Mouse (Mus musculus): ENCODE measurements around the gene Kpnb1. TPM values are rescaled to one million over a fixed set of nuclear protein-coding genes. Genes with fewer than 3 reads are reported as not detected.

Gene Kpnb1
- 10 to 100 TPM; 30.6 to 31.8 TPM for polyA plus RNA-seq (2017; shearing (Covaris generic))

DNA sequence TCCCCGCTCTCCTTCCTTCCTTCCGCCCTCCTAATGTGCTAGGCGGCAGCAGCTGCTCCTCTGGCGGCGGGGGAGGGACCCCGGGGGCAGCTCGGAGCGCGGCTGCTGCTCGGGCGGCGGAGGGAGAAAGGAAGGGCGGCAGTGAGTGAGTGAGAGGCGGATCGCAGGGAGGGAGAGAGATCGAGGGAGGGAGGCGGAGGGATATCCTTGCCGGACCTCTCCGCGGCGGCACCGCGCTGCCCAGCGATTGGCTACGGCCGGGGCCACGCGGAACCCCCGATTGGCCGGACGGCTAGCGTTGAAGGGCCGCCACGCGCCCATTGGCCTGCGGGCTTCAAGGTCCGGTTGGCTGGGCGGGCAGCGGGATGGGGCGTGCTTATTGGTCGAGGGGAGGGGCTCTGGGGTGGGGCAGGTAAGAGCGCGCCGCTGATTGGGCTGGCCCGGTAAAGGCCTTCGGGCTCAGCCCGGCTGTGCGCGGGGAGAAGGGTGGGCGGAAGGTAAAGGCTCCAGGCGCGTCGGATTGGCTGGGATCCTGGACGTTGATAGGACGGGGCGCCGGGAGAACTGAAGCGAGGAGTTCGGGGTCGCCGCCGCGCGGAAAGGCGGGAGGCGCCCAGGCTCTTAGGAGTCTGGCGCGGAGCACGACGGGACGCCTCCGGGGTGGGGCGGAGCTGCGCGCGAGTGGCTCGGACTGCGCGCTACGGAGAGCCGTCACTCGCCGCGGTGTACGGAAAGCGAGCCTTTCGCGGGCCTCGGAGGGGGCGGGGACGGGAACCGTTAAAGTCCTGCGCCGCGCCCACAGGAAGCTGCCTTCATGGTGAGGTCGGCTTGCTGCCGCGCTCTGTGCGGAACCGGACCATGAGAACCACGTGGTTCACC, at the start of gene Kpnb1:
TSS of gene Kpnb1 (minus strand) at position 118 of the 879 bp plus-strand sequence.

DNA sequence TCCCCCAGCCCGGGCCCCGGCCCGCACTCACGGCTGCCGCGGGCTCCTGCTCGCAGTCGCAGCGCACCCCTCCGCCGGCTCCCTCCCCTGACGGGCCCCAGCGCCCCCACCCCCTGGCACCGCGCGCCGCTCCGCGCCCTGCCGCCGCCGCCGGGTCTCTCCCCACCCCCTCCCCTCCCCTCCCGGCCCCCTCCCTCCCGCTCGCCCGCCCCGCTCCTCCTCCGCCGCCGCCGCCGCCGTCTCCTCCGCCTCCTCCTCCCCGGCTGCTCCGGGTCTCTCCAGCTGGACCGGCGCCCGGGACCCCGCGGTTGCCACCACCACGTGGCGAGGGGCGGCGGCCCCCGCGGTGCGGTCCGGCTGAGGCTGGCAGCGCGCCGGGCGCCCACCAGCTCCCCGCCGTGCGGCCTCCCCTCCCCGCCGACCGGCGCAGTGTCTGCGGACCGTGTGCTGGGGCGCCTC, 36.3 kb downstream of the Kpnb1 start, which contains the start of gene Tbkbp1:
TSS of gene Tbkbp1 (minus strand) at position 153 of the 459 bp plus-strand sequence.

DNA sequence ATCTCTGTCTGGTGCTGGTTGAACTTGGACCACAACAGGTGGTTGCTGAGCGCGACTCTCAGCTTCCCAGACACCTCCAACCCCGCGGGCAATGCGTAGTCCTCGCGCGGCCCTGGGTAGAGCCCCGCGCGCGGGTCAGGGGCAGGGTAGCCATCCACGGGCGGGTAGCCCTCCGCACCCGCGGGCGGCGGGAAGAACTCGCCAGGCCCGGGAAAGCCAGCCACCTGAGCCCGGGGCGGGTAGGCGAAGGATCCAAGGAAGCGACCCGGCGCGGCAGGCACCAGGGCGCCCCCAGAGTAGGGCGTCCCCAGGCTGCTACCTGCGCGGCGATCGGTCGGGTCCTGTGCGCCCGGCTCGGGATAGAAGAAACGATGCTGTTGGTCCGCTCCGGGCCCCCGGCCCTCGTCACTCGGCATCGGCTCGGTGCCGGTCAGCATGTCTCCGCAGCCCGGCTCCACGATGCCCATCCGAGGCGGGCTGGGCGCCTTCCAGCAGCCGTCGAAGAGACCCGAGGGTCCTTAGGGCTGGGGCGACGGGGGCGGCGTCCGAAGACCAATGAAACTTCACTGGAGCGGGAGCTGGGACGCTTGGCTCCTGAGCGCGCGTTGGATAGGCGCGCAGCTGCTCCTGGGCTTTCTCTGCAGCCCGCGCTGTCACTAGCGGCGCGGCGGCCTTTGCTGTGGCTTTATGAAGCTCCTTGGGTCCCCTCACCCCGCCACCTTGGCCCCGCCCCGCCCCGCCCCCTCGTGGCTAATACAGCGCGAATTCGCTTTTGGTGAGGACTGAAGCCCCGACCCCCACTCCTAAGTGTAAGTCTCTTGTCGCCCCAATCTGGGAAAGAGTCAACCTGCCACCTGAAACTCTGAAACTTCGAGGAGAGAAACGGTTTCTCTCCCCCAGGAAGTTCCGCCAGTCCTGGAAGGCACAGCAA, 72.7 kb downstream of the Kpnb1 start, which contains the start of gene Tbx21:
TSS of gene Tbx21 (minus strand) at position 661 of the 931 bp plus-strand sequence.

Other genes starting within 250 kb of the Kpnb1 start
- 10 to 100 TPM; 36.8 to 52.3 TPM for gene Pnpo, start 243.9 kb downstream of the Kpnb1 start, polyA plus RNA-seq (2017; shearing (Covaris generic))
- 10 to 100 TPM; 49.0 to 58.2 TPM for gene Sp2, start 204.9 kb downstream of the Kpnb1 start, polyA plus RNA-seq (2017; shearing (Covaris generic))
- 1 to 10 TPM; 5.6 to 8.8 TPM for gene Sp6, start 174.5 kb downstream of the Kpnb1 start, polyA plus RNA-seq (2017; shearing (Covaris generic))
- 10 to 100 TPM in 1 of 2 experiments, 1 to 10 TPM in 1; 10.0 to 14.0 TPM for gene Scrn2, start 157.9 kb downstream of the Kpnb1 start, polyA plus RNA-seq (2017; shearing (Covaris generic))
- gene Lrrc46, start 146.5 kb downstream of the Kpnb1 start, polyA plus RNA-seq (2017; shearing (Covaris generic)) = under 1 TPM in 1 of 2 experiments, not detected in 1; 0.17 TPM
- gene Mrpl10, start 146.3 kb downstream of the Kpnb1 start, polyA plus RNA-seq (2017; shearing (Covaris generic)) = 10 to 100 TPM; 74.7 to 77.3 TPM
- 10 to 100 TPM; 30.9 to 31.1 TPM for gene Osbpl7, start 137.3 kb downstream of the Kpnb1 start, polyA plus RNA-seq (2017; shearing (Covaris generic))
- 10 to 100 TPM; 14.4 to 46.9 TPM for gene Tbx21, start 72.5 kb downstream of the Kpnb1 start, polyA plus RNA-seq (2017; shearing (Covaris generic))
- under 1 TPM; 0.34 to 0.72 TPM for gene Tbkbp1, start 36.4 kb downstream of the Kpnb1 start, polyA plus RNA-seq (2017; shearing (Covaris generic))
- 10 to 100 TPM; 31.0 to 47.1 TPM for gene Npepps, start 92.8 kb upstream of the Kpnb1 start, polyA plus RNA-seq (2017; shearing (Covaris generic))
- 10 to 100 TPM; 22.0 to 31.1 TPM for gene Mrpl45, start 127.8 kb upstream of the Kpnb1 start, polyA plus RNA-seq (2017; shearing (Covaris generic))
- under 1 TPM; 0.07 to 0.70 TPM for gene Gpr179, start 164.2 kb upstream of the Kpnb1 start, polyA plus RNA-seq (2017; shearing (Covaris generic))
- gene Socs7, start 174.7 kb upstream of the Kpnb1 start, polyA plus RNA-seq (2017; shearing (Covaris generic)) = 1 to 10 TPM; 1.2 to 1.9 TPM
- 1 to 10 TPM in 1 of 2 experiments, under 1 TPM in 1; 0.02 to 1.4 TPM for gene Arhgap23, start 227.7 kb upstream of the Kpnb1 start, polyA plus RNA-seq (2017; shearing (Covaris generic))